Mouse (Mus musculus) layer of hippocampus, adult 2 months (tissue): ENCODE results near the gene Duox2. TPM values are rescaled to one million over a fixed set of nuclear protein-coding genes. Genes with fewer than 3 reads are reported as not detected.
A peak's percentile ranks its signal among the peaks of the same experiment; 100 is the strongest.

Experiments
- DNase-seq, 2 experiments: peaks; one replicate each; pipeline ENCODE4 v3.0.0; 2022; ENCODE audit warnings: low spot score in 2 of 2
- H3K27ac ChIP-seq: fragments of 200-600 bp; 2 replicates; pipeline ENCODE4 v1.8.1; 2022
- H3K4me3 ChIP-seq: fragments of 200-600 bp; 2 replicates; pipeline ENCODE4 v1.8.1; 2022; ENCODE audit warnings: mild to moderate bottlenecking
- CTCF ChIP-seq: fragments of 200-600 bp; conservative IDR thresholded peaks from 2 replicates; pipeline ENCODE4 v1.8.1; 2022; ENCODE audit warnings: antibody characterized with exemption, mild to moderate bottlenecking, moderate library complexity
- total RNA-seq, 2 experiments: library from RNA; stranded (reverse); gene quantifications; 2 replicates each; pipeline ENCODE4 v1.2.3; 2021

The Duox2 gene
- total RNA-seq, 2 experiments from 2014 or later = 0.08 TPM; not detected in 1

- TF ChIP-seq CTCF = no peak
- no peak within 1 kb of the TSS for H3K4me3 ChIP-seq
- no peak within 1 kb of the TSS for H3K27ac ChIP-seq
- DNase-seq = no peak
Observed at GRCm38 (mm10) chr2:122298596-122299490, 594 bp upstream of the Duox2 start, which contains the start of gene Duoxa2. Gene Duoxa2, plus strand, starts transcription at chr2:122298900.

GRCm38 (mm10) chr2:122297271-122298095, 766 bp downstream of the Duox2 start:
- TF ChIP-seq CTCF = no peak
- DNase-seq = no peak
- Histone ChIP-seq H3K27ac (no peak overlapping the region), H3K4me3 (no peak overlapping the region)

DNA sequence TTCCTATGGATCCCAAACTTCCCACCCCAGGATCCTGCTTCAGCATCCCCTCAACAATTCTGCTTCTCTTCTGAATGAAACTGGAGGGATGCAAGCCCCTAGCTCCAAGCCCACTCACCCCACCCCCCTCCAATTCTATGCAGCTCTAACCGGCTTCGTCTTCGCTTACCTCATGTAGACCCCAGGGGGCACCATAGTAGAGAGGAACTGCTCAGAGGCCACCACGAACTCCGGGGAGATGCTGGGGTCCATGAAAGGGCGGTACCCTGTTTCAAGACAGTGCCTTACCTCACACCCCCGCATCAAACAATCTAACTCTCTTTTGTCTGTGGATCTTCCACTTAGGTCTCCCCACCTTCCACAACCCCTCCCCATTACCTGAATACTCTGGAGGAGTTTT, 3.3 kb downstream of the Duox2 start:
- DNase-seq = no peak
- Histone ChIP-seq H3K27ac (no peak overlapping the region), H3K4me3 (no peak overlapping the region)
- no peak for TF ChIP-seq CTCF

DNA sequence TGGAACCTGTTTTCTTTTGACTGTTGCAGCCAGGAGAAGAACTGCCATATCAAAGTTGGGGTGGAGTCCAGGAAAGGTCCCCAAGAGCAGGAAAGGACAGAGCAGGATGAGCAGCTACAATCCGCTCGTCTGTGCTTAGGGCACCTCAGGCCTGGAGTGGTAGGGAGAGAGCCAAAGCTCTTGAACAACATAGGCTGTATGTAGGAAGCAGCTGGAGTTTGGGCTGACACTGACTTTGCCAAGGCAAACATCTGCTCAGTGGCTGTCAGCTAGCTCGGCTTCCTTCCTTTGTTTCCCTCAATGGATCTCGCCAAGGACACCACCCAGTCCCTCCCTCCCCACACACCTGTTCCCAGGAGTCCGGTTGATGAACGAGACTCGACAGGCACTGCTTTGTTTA, 12.1 kb downstream of the Duox2 start:
- DNase-seq = no peak
- Histone ChIP-seq H3K27ac (no peak overlapping the region), H3K4me3 (no peak overlapping the region)
- no peak for TF ChIP-seq CTCF

- TF ChIP-seq CTCF = no peak
- H3K4me3 ChIP-seq = no peak overlapping the region
- DNase-seq = no peak
- no peak overlapping the region for H3K27ac ChIP-seq
Observed at GRCm38 (mm10) chr2:122284091-122284490, 14.2 kb downstream of the Duox2 start.

DNA sequence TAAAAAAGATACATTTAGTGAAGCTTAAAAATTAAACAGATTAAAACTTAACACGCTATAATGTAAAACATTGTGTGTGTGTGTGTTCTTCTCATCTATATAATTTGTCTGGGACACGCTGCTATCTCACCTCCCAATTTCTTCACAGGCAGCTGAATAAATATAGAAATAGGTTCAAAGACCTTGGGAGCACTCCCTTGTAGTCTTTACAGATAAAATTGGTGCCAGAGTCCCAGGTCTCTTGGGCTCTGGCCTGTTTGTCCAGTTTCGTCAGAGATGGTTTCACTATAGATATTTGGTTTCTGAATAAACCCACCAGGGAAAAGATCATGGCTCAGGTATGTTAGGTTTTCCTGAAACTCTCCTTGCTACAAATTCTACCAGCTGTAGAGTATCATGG, 19.5 kb downstream of the Duox2 start:
- Histone ChIP-seq H3K27ac (no peak overlapping the region), H3K4me3 (no peak overlapping the region)
- DNase-seq = no peak
- TF ChIP-seq CTCF = no peak

DNA sequence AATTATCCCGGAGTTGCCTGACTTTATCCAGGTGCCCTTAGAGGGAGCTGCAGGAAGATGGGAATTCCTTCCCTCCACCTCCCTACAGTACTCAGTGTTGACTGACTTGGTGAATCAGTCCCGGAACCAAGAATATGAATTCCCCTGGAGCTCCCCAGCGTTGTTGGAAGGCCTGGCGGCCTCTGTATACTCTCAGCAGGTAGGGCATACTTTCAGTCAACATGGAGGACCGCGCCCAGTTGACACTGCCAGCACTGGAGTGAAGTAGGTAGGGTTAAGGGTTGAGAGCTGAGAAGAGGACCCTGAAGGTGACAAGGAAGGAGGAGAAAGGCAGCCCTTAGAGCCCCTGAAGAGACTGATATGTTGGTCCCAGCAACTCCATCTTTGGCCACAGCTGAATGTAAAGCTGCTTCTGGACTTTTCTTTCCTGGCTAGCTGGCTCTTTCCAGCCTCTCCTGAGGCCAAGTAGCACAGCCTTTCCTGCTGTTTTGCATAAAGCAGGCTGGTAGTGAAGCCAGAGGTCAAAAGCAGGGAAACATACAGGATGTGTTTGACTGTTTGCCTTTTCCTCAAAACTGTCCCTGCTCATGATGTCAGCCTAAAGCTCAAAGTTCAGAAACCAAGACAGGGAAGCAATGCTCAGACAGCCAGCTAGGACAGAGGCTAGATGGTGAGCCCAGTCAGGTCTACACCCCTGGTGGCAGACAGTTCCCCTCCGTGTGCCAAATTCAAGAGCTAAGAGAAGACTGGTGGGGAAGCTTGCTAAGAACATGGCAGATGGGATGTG, 31.6 kb downstream of the Duox2 start:
- no peak overlapping the region for H3K27ac ChIP-seq
- no peak for TF ChIP-seq CTCF
- DNase-seq = no peak
- H3K4me3 ChIP-seq = no peak overlapping the region

DNA sequence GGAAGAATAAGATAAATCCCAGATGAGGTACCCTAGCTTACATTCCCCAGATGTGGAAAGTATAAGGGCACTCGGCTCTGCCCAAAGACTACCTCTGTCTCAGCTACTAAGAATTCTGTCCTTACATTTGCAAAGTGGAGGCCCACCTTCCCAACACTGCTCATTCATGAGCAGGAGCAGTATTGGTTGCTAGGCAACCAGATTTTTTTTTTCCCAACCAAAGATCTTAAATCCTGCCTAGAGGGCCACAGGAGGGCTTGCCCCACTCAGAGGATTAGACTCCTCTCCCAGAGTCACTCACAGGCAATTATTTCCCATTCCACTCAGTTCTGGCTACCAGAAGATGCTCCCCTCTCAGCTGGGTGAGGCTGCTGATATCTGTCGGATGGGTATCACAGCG, 33.6 kb downstream of the Duox2 start:
- TF ChIP-seq CTCF = no peak
- no peak for DNase-seq
- Histone ChIP-seq H3K27ac (no peak overlapping the region), H3K4me3 (no peak overlapping the region)

DNA sequence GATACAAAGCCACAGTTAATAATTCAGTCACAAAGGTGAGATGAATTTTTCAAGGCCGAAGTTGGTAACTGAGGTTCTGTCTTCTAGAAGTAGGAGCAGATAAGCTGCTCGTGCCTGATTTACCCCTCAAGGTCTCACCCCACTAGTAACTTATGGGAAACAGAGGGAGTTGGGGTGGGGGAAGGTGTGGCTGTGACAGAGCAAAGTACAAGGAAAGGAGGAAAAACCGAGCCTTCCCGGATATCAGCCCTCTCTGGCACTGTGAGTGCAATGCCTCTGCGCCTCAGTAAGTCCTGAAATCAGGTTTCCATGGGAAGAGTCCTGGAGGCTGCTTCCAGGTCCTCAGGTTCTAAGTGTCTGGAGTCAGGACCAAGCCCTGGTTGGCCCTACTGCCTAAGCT, 37.5 kb downstream of the Duox2 start:
- Histone ChIP-seq H3K4me3 (no peak overlapping the region), H3K27ac (no peak overlapping the region)
- TF ChIP-seq CTCF = no peak
- no peak for DNase-seq

GRCm38 (mm10) chr2:122255997-122256396, 42.3 kb downstream of the Duox2 start:
- no peak for TF ChIP-seq CTCF
- no peak overlapping the region for H3K27ac ChIP-seq
- no peak overlapping the region for H3K4me3 ChIP-seq
- DNase-seq = peak in 1 of 2 experiments; percentile 5

DNA sequence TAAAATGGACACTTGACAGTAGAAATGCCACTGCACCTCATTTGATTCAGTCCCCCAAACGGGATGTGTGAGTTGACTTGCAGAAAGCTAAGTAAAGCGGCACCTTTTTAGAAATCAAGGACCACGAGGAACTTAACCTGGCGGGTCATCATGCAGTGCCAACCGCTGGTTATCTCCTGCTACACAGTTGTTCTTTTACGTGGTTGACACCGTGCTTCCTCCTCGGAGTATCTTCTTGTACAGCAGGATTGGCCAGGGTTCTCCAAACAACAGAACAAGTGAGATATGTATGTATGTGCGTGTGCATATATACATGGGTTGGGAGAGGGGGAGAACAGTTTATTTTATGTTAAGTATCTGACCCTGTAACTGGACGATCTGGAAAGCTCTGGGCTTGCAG, 50.5 kb downstream of the Duox2 start:
- no peak overlapping the region for H3K27ac ChIP-seq
- no peak overlapping the region for H3K4me3 ChIP-seq
- no peak for TF ChIP-seq CTCF
- DNase-seq = no peak

GRCm38 (mm10) chr2:122243671-122244131, 54.5 kb downstream of the Duox2 start:
- TF ChIP-seq CTCF = peak; percentile 95
- Histone ChIP-seq H3K27ac (no peak overlapping the region), H3K4me3 (no peak overlapping the region)
- DNase-seq = peak; percentile 73 to 74

GRCm38 (mm10) chr2:122241935-122242334, 56.3 kb downstream of the Duox2 start:
- DNase-seq = no peak
- H3K27ac ChIP-seq = no peak overlapping the region
- TF ChIP-seq CTCF = no peak
- H3K4me3 ChIP-seq = no peak overlapping the region
